Mouse (Mus musculus) liver, adult 2 months (tissue): ENCODE measurements around the gene Per2.

ENCODE experiments used
- CTCF ChIP-seq: fragments of 200-500 bp; IDR thresholded peaks from 2 replicates; pipeline ENCODE4 v1.5.1; 2011; ENCODE audit warnings: low read depth, low read length, control low read depth
- POLR2A ChIP-seq: fragments of 200-500 bp; IDR thresholded peaks from 2 replicates; pipeline ENCODE4 v1.6.1; 2011; ENCODE audit warnings: low read length, control low read depth; ENCODE audit not compliant: insufficient read depth; ENCODE audit errors: extremely low read depth

- TF ChIP-seq CTCF (no peak), POLR2A (no peak)
These were observed 1.4 kb downstream of the Per2 start for GRCm38 (mm10) chr1:91457698-91458097.
